Mouse (Mus musculus): ENCODE results near the gene Dctd.
"Not testable (repeated sequence)": the region's sequence is repeated elsewhere in the genome, so short reads cannot be mapped to it uniquely, and the experiment has no call there.

The Dctd gene

DNA sequence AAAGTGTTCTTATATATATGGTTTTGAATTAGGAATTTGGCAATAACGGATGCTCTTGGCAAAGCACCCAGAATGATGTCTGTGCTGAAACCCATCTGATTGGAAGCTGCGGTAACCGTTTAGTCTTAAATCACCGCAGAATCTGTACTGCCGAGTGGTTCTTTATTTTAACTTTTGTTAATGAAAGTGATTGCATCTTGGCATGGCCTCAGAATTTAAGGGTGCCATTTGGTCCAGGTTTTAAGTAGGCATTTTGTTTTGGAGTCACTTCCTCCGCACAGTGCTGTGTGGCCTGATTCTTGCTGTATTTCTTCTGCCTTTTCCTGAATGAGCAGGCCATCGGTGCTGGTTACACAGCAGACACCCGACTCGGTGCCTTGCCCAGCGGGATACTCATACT lies 47.6 kb downstream of the Dctd start:
- no peak for DNase-seq

- no peak for DNase-seq
These were observed 53.3 kb downstream of the Dctd start for GRCm38 (mm10) chr8:48152062-48152738.

- peak; percentile 47 for DNase-seq
These were observed 54.6 kb downstream of the Dctd start for GRCm38 (mm10) chr8:48153360-48154121.

DNA sequence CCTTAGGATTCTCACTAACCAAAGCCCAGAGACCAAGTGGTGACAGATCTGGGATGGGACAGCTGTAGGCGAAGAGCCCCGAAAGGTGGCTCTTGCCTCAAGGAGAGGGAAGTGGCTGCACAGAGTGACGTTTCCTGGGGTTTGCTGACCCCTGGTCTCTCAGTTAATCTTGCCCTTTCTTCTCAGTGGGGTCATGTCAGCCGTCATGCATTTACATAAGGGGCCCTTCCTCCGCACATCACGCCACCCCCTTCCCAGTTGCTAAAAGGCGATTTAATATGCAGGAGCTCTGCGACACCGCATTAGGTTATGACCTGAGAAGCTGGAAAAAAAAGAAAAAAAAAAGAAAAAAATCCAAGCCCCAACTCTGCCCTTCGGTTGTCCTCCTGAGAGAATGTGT lies 58.8 kb downstream of the Dctd start:
- DNase-seq, result no peak

DNA sequence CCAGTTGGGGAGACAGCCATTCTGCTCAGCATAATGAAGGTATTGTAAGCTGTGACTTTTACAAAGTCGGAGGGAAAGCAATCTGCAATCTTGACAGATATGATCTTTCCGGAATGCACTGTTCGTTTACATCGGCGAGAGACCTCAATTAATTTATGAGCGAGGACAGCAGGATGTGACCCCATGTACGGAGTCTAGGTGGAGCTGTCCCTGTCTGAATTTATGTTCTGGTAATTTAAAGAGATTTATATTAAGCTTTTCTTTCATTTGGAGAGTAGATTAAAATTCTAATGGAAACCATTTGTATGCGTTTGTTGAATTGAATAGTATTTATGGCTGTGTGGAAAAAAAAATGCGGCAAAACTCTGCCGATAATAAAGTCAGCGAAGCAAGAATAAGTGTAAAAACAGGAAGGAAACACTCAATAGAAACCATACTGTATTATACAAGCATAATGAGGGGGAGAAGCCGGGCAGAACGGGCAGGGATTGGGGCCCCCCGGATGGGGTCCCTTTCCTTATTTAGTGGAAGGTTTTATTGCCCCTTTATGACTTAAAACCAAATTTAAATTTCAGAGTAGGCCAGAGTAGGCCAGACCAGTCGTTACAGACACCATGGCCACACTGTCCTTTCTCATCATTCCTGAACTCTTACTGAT lies 59.8 kb downstream of the Dctd start:
- DNase-seq, result no peak

DNA sequence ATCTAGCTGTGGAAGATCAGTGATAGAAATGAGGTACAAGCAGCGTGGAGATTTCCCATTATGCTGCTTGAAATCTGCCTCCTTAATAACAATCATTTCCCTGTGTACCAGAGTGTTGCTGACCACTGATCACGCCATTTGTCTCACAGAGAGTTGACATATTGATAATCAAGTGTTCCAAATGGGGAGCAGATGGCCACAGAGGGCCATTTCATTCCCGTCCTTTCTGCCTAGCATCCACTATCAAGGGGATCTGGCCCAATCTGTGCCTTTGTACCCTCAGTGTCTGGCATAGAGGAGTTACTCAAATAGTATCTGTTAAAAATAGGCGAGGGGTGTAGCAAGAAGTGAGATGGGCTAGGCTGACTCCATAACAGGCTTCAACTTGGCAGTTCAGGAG lies 78.5 kb downstream of the Dctd start:
- DNase-seq, result no peak

- no peak for DNase-seq
These were observed 79.0 kb downstream of the Dctd start for GRCm38 (mm10) chr8:48177876-48178275.

DNA sequence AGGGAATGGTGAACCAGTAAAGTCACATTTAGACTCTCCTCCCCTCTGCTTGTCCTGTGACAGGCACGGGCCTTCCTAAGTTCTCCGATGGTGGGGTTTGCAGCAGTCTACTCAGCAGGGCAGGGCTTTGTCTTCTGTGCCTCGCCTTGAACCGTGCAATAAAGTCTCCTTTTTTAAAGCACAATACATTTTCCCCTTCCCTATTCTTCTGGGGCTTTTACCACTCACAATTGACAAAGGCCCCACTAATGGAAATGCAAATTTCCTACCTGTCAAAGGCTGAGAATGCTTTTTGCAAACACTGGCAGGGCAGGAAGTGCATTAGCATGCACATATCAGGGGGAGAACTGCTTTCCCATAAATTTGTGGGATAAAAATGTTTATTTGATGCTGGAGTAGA lies 80.1 kb downstream of the Dctd start:
- DNase-seq, result no peak

DNA sequence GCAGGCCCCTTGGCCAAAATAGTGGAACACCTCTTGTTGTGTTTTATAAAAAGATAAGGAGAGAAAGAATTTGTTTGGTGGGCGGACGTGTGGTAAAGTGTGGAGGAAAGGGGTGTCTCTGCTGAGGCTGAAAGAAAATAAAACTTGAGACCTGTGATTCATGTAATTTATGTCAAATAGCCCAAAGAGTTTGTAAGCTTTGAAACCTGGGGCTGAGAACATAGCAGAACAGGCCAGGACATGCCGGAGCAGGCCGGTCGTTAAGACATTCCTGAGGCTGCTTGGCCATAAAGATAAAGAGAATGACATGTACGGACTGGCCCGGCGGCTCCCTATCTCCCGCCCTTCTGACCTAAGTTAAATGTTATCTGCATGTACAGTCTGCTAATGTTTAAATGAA lies 81.3 kb downstream of the Dctd start:
- DNase-seq, result not testable (repeated sequence)

DNA sequence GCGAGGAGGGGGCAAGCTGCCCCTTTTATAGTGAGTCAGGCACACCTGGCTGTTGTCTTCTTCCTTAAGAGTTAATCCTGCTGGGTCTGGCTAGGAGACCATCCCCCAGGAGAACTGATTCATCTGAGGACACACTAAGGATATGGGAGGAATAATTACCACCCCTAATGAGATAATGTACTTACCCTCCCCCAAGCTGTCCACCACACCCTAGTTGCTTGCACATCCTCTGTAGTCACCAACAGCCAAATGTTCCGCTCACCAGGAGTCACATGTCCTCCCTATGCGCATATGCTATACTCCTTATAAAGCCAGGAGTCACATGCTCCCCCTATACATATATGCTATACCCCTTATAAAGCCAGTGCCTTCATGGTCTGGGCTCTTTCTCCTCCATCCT lies 82.1 kb downstream of the Dctd start:
- no peak for DNase-seq

GRCm38 (mm10) chr8:48183758-48184157 lies 84.9 kb downstream of the Dctd start:
- DNase-seq, result no peak

- DNase-seq, result no peak
These were observed 89.7 kb downstream of the Dctd start for GRCm38 (mm10) chr8:48188586-48188985.

DNA sequence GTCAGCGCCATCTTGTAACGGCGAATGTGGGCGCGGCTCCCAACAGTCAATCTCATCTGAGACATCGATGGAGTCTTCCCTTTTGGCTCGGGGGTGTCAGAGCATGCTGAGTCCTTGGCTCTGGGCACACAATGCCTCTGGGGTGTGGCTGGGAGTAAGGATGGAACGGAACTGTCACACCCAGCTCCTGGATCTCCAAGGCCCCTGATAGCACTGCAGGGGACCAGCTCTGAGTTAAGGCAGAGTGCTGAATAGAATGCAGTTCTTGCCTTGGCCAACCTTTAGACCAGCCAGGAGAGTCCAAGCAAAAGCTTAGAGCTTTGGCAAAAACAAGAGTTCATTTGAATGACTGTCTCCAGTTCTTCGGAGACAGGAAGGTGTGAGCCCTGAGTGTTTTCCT lies 97.1 kb downstream of the Dctd start:
- no peak for DNase-seq

GRCm38 (mm10) chr8:48199171-48199570 lies 100.3 kb downstream of the Dctd start:
- DNase-seq, result no peak

GRCm38 (mm10) chr8:48202632-48203031 lies 103.7 kb downstream of the Dctd start:
- no peak for DNase-seq

All from cerebellum, adult 9-11 months (tissue).